Mouse (Mus musculus) limb, embryonic 14.5 days (tissue): ENCODE results near the gene Ch25h. TPM values are rescaled to one million over a fixed set of nuclear protein-coding genes. Genes with fewer than 3 reads are reported as not detected.

Experiments
- ATAC-seq: fragments of 200-750 bp; cut with Nextera tagmentation; 2 replicates; pipeline ENCODE4 v1.8.0; 2017; ENCODE audit warnings: low read depth, moderate number of reproducible peaks, moderate TSS enrichment; ENCODE audit not compliant: low FRiP score
- DNase-seq: peaks from one replicate; pipeline ENCODE4 v3.0.0-alpha.2; 2015; ENCODE audit warnings: low spot score
- H3K27ac ChIP-seq: fragments of 300-500 bp; sonication (generic); replicated peaks from 2 replicates; pipeline ENCODE4 v1.5.1; 2014; ENCODE audit warnings: low read depth, mild to moderate bottlenecking, low read length, moderate library complexity, mixed read lengths
- H3K27me3 ChIP-seq: fragments of 300-500 bp; sonication (generic); 2 replicates; pipeline ENCODE4 v1.6.1; 2014; ENCODE audit warnings: low read length, mixed read lengths; ENCODE audit not compliant: control insufficient read depth, insufficient read depth
- H3K36me3 ChIP-seq: fragments of 300-500 bp; sonication (generic); 2 replicates; pipeline ENCODE4 v1.6.1; 2014; ENCODE audit warnings: mild to moderate bottlenecking, low read length, moderate library complexity, mixed read lengths; ENCODE audit not compliant: control insufficient read depth, insufficient read depth
- H3K4me1 ChIP-seq: fragments of 300-500 bp; sonication (generic); 2 replicates; pipeline ENCODE4 v1.6.1; 2014; ENCODE audit warnings: antibody characterized with exemption, low read length, mixed read lengths; ENCODE audit not compliant: control insufficient read depth, insufficient read depth
- H3K4me2 ChIP-seq: fragments of 300-500 bp; sonication (generic); replicated peaks from 2 replicates; pipeline ENCODE4 v1.6.1; 2014; ENCODE audit warnings: low read depth, mild to moderate bottlenecking, low read length, moderate library complexity; ENCODE audit not compliant: severe bottlenecking
- H3K4me3 ChIP-seq: fragments of 300-500 bp; sonication (generic); replicated peaks from 2 replicates; pipeline ENCODE4 v1.5.1; 2014; ENCODE audit warnings: low read length
- H3K9ac ChIP-seq: fragments of 300-500 bp; sonication (generic); 2 replicates; pipeline ENCODE4 v1.6.1; 2014; ENCODE audit warnings: mild to moderate bottlenecking, low read depth, low read length, moderate library complexity; ENCODE audit not compliant: severe bottlenecking
- H3K9me3 ChIP-seq: fragments of 300-500 bp; sonication (generic); 2 replicates; pipeline ENCODE4 v1.6.1; 2016; ENCODE audit warnings: low read length; ENCODE audit not compliant: control insufficient read depth
- POLR2A ChIP-seq: fragments of 200-500 bp; IDR thresholded peaks from 2 replicates; pipeline ENCODE4 v1.8.0; 2012; ENCODE audit warnings: inconsistent platforms, mild to moderate bottlenecking, moderate library complexity, borderline replicate concordance; ENCODE audit not compliant: insufficient read depth, insufficient read length; ENCODE audit errors: extremely low read depth
- WGBS: fragments of 180-500 bp; shearing (Covaris S2); extraction: QIAGEN DNeasy Blood & Tissue Kit; methylation state at CpG from one replicate; pipeline ENCODE4 v1.1.7; 2014; 5-methylcytosine and 5-hydroxymethylcytosine counted together
- polyA plus RNA-seq, 2 experiments: library from polyadenylated mRNA; depleted of rRNA in 1 of 2; stranded (reverse) in 1 of 2; unstranded in 1 of 2; fragments of >200 nt; fragmentation: Nextera tagmentation in 1 of 2; extraction: Ambion mirVana in 1 of 2; gene quantifications; 2 replicates each; pipeline versions ENCODE4 v1.2.1 to v1.2.3; 2012 to 2014

The Ch25h gene
- polyA plus RNA-seq, 2 experiments: 29.3 to 42.0 TPM

DNA sequence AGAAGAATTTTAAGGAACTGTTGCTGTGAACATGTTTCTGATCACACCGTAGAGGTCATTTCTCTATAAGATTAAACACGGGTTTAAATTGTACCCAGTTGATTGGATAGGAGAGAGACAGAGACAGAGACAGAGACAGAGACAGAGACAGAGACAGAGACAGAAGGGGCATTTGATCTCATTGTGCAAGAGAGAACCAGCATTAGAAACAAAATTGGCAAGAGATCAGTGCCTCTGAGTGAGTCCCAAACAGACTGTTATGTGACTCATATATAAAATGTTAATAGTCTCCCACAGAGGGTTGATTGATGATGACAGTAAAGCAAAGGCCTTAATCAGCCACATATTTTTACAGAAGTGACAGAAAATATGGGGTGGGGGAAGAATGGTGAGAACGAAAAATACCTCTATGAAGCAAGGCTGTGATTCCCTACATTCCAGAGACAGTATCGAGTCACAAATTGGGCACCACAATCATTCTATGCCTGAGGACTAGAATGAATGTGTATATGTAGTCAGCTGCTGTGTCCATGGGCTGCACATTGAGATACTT, 51.1 kb downstream of the Ch25h start:
- no peaks in the 10 kb centered on the region for H3K9me3 ChIP-seq

More for the DNA sequence above, 51.1 kb downstream of the Ch25h start:
- no peaks in the 10 kb centered on the region for H3K4me1 ChIP-seq
- H3K4me2 ChIP-seq: no peak overlapping the region
- TF ChIP-seq POLR2A: no peak
- no peak overlapping the region for H3K9ac ChIP-seq
- DNase-seq: no peak
- ATAC-seq: no peak
- H3K27me3 ChIP-seq: no peaks in the 10 kb centered on the region
- H3K4me3 ChIP-seq: no peak overlapping the region
- no peaks in the 10 kb centered on the region for H3K36me3 ChIP-seq
- WGBS: 67% methylated on average over 4 of the region's 4 CpGs
- no peak overlapping the region for H3K27ac ChIP-seq

Other genes starting within 250 kb of the Ch25h start
- 289 and 290 TPM in 2 replicates for gene Acta2, start 219.6 kb downstream of the Ch25h start, polyA plus RNA-seq (2012; rRNA removed)
- 241 and 313 TPM in 2 replicates for gene Acta2, start 219.6 kb downstream of the Ch25h start, polyA plus RNA-seq (2014; fragmentation: Nextera tagmentation; extraction: Ambion mirVana)
- 1.3 and 1.7 TPM in 2 replicates for gene Fas, start 184.5 kb downstream of the Ch25h start, polyA plus RNA-seq (2012; rRNA removed)
- 4.2 and 6.1 TPM in 2 replicates for gene Fas, start 184.5 kb downstream of the Ch25h start, polyA plus RNA-seq (2014; fragmentation: Nextera tagmentation; extraction: Ambion mirVana)
- gene Lipa, start 52.3 kb upstream of the Ch25h start, polyA plus RNA-seq (2012; rRNA removed): 40.9 and 45.1 TPM in 2 replicates
- gene Lipa, start 52.3 kb upstream of the Ch25h start, polyA plus RNA-seq (2014; fragmentation: Nextera tagmentation; extraction: Ambion mirVana): 55.0 and 57.1 TPM in 2 replicates
- 5.2 and 5.3 TPM in 2 replicates for gene Ifit2, start 75.5 kb upstream of the Ch25h start, polyA plus RNA-seq (2012; rRNA removed)
- 13.4 and 13.5 TPM in 2 replicates for gene Ifit2, start 75.5 kb upstream of the Ch25h start, polyA plus RNA-seq (2014; fragmentation: Nextera tagmentation; extraction: Ambion mirVana)
- 0.73 and 1.2 TPM in 2 replicates for gene Ifit3, start 108.4 kb upstream of the Ch25h start, polyA plus RNA-seq (2012; rRNA removed)
- gene Ifit3, start 108.4 kb upstream of the Ch25h start, polyA plus RNA-seq (2014; fragmentation: Nextera tagmentation; extraction: Ambion mirVana): 0.95 and 2.0 TPM in 2 replicates
- gene Ifit1bl1, start 126.8 kb upstream of the Ch25h start, polyA plus RNA-seq (2012; rRNA removed): 0.31 and 0.36 TPM in 2 replicates
- 0.43 and 0.51 TPM in 2 replicates for gene Ifit1bl1, start 126.8 kb upstream of the Ch25h start, polyA plus RNA-seq (2014; fragmentation: Nextera tagmentation; extraction: Ambion mirVana)
- gene Ifit3b, start 132.8 kb upstream of the Ch25h start, polyA plus RNA-seq (2012; rRNA removed): 0.04 and 0.20 TPM in 2 replicates
- 0.18 TPM in 1 of 2 replicates, not detected in the other for gene Ifit3b, start 132.8 kb upstream of the Ch25h start, polyA plus RNA-seq (2014; fragmentation: Nextera tagmentation; extraction: Ambion mirVana)
- gene Ifit1bl2, start 165.6 kb upstream of the Ch25h start, polyA plus RNA-seq (2012; rRNA removed): 0.12 and 0.18 TPM in 2 replicates
- 0.22 and 0.37 TPM in 2 replicates for gene Ifit1bl2, start 165.6 kb upstream of the Ch25h start, polyA plus RNA-seq (2014; fragmentation: Nextera tagmentation; extraction: Ambion mirVana)
- gene Ifit1, start 165.7 kb upstream of the Ch25h start, polyA plus RNA-seq (2012; rRNA removed): 0.28 and 0.49 TPM in 2 replicates
- 0.72 and 0.98 TPM in 2 replicates for gene Ifit1, start 165.7 kb upstream of the Ch25h start, polyA plus RNA-seq (2014; fragmentation: Nextera tagmentation; extraction: Ambion mirVana)